Mouse (Mus musculus) frontal cortex, adult (tissue): ENCODE results near the gene Wdr63.
"Not testable (repeated sequence)": the region's sequence is repeated elsewhere in the genome, so short reads cannot be mapped to it uniquely, and the experiment has no call there.

Source experiments
- ATAC-seq: cut with Nextera tagmentation; 2 replicates; pipeline ENCODE4 v1.9.2; 2017; ENCODE audit warnings: mild to moderate bottlenecking, moderate library complexity, mixed read lengths; ENCODE audit not compliant: low TSS enrichment

The Wdr63 gene

DNA sequence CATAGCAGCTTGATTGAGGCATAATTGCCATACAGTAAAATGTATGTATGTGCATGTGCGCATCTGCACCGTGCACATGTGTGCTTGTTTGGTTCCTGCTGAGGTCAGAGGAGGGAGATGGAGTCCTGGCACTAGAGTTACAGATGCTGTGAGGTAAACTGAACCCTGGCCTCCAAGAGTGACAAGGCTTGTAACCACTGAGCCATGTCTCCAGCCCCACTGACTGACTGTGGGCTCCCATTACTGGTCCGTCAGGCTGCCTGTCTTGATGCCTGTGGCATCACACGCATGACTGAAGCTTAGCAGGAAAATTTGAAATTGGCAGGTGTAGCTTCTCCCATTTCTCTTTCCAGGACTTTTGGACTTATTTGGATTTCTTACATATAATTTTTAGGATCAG, 97.2 kb downstream of the Wdr63 start:
- ATAC-seq = no peak

DNA sequence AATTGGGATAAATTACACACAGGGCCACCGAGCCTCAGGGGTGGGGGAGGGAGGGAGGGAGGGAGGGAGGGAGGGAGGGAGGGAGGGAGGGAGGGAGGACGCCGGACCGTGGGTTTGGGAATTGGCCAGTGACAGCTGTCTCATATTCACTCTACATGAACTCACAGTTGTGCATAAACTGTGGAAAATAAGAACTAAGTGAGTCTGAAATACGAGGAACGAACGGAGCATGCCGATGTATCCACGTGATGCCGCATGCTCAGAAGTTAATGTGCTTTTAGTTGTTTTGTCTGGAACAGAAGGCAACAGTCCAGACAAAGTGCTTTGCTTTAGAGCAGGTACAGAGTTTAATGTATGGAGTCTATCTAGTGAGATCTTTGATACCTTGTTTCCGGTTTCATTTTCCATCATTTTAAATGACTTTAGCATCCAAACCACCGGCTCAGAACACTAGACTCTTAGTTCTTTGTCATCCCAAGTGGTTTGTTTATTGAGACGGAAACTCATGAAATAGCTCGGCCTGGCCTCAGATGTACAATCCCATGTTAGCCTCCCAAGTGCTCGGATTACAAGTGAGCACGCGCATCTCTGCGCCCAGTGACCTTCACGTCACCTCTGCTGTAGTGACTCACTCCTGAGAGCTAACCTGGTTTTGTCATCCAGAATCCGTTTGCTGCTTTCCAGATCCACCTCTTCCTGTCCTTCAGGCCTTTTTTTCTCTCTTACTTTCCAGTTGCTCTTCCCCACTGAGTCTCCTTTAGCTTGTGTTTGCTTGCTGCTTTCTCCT, 97.9 kb downstream of the Wdr63 start:
- no peak for ATAC-seq

DNA sequence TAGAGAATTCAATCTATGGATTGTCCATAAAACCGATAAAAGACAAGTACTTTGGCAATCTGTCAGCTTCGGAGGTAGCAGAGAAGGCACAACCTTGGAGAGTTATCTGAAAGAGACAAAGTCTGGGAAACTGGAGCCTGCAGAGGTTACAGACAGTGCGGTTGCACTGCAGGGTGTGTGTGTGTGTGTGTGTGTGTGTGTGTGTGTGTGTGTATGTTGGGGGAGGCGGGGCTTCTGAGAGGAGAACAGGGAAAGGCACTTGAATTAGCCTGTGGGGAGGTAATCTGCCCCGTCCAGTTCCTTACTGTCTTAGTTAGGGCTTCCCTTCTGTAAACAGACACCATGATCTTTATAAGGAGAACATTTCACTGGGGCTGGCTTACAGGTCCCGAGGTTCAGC, 100.1 kb downstream of the Wdr63 start:
- no peak for ATAC-seq

DNA sequence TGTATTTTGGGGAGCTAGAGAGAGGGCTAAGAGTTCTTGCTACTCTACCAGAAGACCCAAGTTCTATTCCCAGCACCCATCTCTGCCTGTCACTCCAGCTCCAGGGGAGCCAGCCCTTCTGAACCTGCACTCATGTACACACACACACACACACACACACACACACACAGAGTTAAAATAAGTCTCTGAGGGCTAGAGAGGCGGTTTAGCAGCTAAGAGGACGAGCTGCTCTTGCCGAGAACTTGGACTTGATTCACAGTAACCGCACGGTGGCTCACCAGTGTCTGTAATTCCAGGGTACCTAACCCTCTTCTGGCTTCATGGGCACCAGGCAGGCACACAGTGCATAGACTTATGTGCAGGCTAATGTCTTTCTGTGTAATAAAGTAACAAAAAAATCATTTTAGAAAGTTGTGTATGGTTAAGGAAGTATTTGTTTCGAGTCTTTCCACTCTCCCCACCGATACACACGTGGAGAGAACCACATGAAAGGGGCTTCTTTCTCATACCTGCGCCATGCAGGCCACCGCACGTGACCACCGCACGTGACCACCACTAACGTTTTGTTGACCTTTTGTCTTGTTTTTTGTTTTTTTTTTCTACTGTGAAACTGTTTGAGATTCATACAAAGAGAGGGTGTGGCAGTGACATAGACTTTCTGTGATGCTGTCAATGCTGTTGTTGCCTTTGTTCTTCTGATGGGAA, 103.4 kb downstream of the Wdr63 start:
- no peak for ATAC-seq

DNA sequence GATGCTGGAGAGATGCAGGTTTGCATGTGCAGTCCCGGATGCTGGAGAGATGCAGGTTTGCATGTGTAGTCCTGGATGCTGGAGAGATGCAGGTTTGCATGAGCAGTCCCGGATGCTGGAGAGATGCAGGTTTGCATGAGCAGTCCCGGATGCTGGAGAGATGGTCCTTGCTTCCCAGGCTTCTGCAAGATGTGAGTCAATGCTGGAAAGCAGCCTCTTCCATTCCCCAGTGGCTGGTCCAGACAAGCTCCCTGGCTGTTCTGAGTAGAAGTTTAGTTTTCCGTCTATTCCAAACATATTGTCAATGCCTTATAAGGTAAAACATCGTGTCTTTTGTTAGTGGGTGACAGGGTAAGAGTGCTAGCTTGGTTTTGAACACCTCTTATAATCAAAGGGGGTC, 111.4 kb downstream of the Wdr63 start:
- not testable (repeated sequence) for ATAC-seq

DNA sequence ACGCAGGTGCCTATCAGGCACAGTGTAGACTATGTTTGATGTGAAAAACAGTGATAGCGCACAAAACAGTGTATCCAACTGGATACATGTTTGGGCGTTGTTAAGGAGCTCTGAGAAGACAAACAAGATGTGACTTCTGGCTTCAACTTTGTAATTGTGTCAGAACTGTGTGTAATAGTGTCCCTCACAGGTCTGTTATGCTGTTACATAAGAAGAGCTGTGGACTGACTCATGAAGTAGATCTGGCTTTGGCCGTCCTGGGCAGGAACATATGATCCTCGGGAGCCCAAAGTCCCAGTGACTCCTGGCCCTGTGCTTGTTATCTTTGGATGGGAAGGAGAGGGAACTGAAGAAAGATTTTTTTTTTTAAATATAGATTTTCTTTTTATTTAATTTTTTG, 112.4 kb downstream of the Wdr63 start:
- ATAC-seq = no peak

DNA sequence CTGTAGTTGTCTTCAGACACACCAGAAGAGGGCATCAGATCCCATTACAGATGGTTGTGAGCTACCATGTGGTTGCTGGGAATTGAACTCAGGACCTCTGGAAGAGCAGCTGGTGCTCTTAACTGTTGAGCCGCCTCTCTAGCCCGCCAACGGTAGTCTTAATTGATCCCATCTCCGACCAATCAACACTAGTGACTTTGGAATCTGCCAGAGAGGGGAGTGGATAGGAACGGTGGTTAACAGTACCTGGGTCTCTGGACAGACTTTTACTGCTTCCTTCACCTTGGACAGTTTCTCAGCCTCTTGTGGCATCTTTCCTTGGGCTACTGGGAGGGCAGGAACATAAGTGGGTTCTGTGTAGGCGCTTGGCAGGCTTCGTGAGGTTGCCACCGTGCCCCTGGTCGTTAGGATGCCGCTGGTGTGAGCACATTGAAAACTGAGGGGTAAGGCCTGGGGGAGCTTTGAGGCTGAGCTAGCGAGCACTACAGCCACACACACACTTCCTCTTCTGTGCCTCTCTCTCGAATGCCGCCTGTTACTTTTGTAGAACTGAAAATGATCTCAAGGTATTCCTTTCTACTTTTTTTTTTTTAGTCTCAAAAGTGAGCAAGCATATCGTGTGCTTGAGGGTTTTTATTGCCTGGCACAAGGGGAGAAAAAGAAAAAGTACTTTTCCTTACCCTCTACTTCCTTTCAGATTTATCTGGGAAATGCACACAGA, 114.3 kb downstream of the Wdr63 start:
- ATAC-seq = no peak

DNA sequence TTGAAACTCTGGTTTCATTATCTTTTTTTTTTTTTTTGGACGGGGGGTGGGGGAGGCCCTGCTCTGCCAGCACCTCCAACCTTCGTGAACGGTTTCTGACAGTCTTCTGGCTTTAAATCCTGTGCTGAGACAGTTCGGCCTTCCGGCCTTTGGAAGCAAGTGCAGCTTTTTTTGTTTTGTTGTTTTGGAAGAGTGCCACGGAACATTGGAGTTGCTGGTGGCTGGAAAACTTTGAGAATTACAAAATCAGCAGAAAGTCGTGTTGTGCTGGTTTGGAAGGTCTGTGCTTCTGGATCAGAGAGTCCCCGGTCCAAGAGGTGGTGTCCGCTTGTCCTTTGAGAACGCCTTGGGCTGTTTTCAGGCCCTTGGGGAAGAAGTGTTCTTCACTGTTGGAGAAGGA, 115.1 kb downstream of the Wdr63 start:
- no peak for ATAC-seq

DNA sequence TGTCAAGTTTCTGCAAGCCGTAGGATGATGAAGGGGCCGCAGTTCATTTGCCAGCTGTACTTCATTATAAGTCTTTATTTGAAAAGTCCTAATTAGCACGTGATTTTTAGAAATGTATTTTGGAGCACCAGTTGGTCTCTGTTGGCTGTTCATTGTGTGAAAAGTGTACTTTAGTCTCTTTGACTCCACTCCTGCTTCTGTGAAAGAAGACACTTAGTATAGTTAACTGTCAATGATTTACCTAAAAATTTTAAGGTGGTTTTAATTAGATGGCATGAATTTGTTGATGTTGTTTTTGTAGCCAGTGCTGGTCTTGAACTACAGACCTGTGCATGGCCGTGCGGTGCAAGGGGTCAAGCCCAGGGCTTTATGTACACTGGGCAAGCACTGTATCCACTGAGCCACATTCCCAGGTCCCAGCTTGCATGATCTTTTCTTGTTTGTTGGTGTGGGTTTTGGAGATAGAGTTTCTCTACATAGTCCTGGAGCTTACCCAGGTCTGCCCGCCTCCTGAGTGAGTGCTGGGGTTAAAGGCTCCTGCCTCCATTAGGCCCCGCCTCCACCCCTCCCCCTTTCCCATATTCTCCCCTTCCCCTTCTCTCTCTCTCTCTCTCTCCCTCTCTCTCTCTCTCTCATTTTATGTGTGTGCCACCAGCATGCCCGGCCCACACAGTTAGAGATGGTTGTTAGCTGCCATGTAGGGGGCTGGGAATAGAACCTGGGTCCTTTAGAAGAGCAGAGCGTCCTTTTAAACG, 115.8 kb downstream of the Wdr63 start:
- no peak for ATAC-seq

DNA sequence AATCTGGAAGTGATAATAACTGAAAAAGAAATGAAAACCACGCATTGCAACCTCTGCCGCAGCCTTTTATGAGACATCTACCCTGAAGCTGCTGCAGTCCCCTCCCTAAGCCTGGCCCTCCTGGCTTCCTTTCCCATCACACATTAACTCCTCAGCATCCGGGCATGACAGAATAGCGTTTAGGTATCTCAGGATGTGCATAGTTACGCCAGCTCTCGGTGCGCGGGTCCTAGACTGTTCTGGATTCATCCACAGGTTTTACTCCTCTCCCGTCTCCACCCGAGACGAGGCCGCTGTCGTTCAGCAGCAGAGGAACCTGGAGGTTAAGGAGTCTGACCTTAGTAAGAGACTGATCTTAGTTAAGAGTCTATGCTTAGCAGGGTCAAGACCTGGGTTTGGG, 116.8 kb downstream of the Wdr63 start:
- ATAC-seq = no peak
